Mouse (Mus musculus): ENCODE results near the gene Ctsk. TPM values are rescaled to one million over a fixed set of nuclear protein-coding genes. Genes with fewer than 3 reads are reported as not detected.

Ctsk gene
- polyA plus RNA-seq, 1 experiment from 2014 or later: 13.7 TPM

Other genes with a start within 250 kb of the Ctsk start
- gene Bnipl, start 248.1 kb upstream of the Ctsk start, polyA plus RNA-seq (2016; fragmentation: Nextera tagmentation; extraction: Ambion mirVana): 0.33 and 0.38 TPM in 2 replicates
- gene Mindy1, start 217.9 kb upstream of the Ctsk start, polyA plus RNA-seq (2016; fragmentation: Nextera tagmentation; extraction: Ambion mirVana): 46.6 and 47.6 TPM in 2 replicates
- 33.1 and 35.7 TPM in 2 replicates for gene Prune1, start 217.2 kb upstream of the Ctsk start, polyA plus RNA-seq (2016; fragmentation: Nextera tagmentation; extraction: Ambion mirVana)
- 1.0 and 1.1 TPM in 2 replicates for gene Anxa9, start 192.1 kb upstream of the Ctsk start, polyA plus RNA-seq (2016; fragmentation: Nextera tagmentation; extraction: Ambion mirVana)
- gene Cers2, start 184.5 kb upstream of the Ctsk start, polyA plus RNA-seq (2016; fragmentation: Nextera tagmentation; extraction: Ambion mirVana): 101 and 109 TPM in 2 replicates
- gene Setdb1, start 142.1 kb upstream of the Ctsk start, polyA plus RNA-seq (2016; fragmentation: Nextera tagmentation; extraction: Ambion mirVana): 60.2 and 62.3 TPM in 2 replicates
- gene 4930558C23Rik, start 96.4 kb upstream of the Ctsk start, polyA plus RNA-seq (2016; fragmentation: Nextera tagmentation; extraction: Ambion mirVana): not detected in 2 replicates
- 32.9 and 33.2 TPM in 2 replicates for gene Arnt, start 64.9 kb upstream of the Ctsk start, polyA plus RNA-seq (2016; fragmentation: Nextera tagmentation; extraction: Ambion mirVana)
- gene Ctss, start 27.5 kb downstream of the Ctsk start, polyA plus RNA-seq (2016; fragmentation: Nextera tagmentation; extraction: Ambion mirVana): 10.0 and 10.1 TPM in 2 replicates
- gene Hormad1, start 60.4 kb downstream of the Ctsk start, polyA plus RNA-seq (2016; fragmentation: Nextera tagmentation; extraction: Ambion mirVana): not detected in 2 replicates
- 37.8 and 38.6 TPM in 2 replicates for gene Golph3l, start 89.7 kb downstream of the Ctsk start, polyA plus RNA-seq (2016; fragmentation: Nextera tagmentation; extraction: Ambion mirVana)
- gene Ensa, start 125.7 kb downstream of the Ctsk start, polyA plus RNA-seq (2016; fragmentation: Nextera tagmentation; extraction: Ambion mirVana): 100 and 106 TPM in 2 replicates
- gene Mcl1, start 159.5 kb downstream of the Ctsk start, polyA plus RNA-seq (2016; fragmentation: Nextera tagmentation; extraction: Ambion mirVana): 74.3 and 88.9 TPM in 2 replicates
- gene Adamtsl4, start 188.7 kb downstream of the Ctsk start, polyA plus RNA-seq (2016; fragmentation: Nextera tagmentation; extraction: Ambion mirVana): 1.3 and 1.5 TPM in 2 replicates
- gene Ecm1, start 240.3 kb downstream of the Ctsk start, polyA plus RNA-seq (2016; fragmentation: Nextera tagmentation; extraction: Ambion mirVana): 12.8 and 14.2 TPM in 2 replicates